Mouse (Mus musculus): ENCODE data around the gene Hhat.

- TF ChIP-seq CTCF (IDR thresholded peaks at IDR 0.05; ENCODE audit: low read depth, low read length) (no peak), EP300 (IDR thresholded peaks at IDR 0.05; ENCODE audit: insufficient read depth, low read depth, low read length) (no peak), POLR2A (IDR thresholded peaks at IDR 0.05; ENCODE audit: insufficient read depth, low read length) (no peak)
Observed at GRCm38 (mm10) chr1:192806168-192807157, 35.4 kb upstream of the Hhat start.

Data from ES-Bruce4 (cell line).